Mouse (Mus musculus): Measurements from ENCODE around the gene Gja10.

The Gja10 gene

GRCm38 (mm10) chr4:32602660-32603059 is at the start of gene Gja10:
Gene Gja10, minus strand, starts transcription at chr4:32602760.
- no peak for DNase-seq

GRCm38 (mm10) chr4:32651669-32652068 is 49.1 kb upstream of the Gja10 start:
- DNase-seq, result no peak

GRCm38 (mm10) chr4:32621637-32622036 is 19.1 kb upstream of the Gja10 start:
- DNase-seq, result peak; percentile 5 to 58

GRCm38 (mm10) chr4:32615034-32615881 is 12.7 kb upstream of the Gja10 start, which contains the start of gene Casp8ap2:
Gene Casp8ap2, plus strand, starts transcription at chr4:32615451.
- DNase-seq, result peak; percentile 99

- DNase-seq, result peak; percentile 51 to 70
Measured at GRCm38 (mm10) chr4:32601135-32601534, 1.4 kb downstream of the Gja10 start.

GRCm38 (mm10) chr4:32588237-32588636 is 14.3 kb downstream of the Gja10 start:
- DNase-seq, result no peak

DNA sequence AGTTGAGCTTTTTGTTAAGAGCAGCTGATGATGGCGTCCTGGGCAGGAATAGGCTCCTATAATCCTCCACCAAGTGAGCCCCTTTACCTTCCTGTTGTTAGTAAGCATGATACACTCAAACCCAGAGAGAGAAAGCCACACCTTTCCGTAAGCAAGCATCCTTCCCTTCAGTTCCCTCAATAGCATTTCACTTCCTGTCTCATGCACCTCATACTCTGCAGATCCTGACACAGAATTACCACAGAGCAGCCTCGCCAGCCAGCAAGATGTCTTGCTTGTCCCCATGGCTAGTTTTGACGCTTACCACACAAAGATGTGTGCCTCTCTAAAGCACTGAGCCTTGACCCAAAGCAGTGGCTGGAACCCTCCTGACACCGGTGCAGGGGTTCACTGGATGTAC is 15.0 kb downstream of the Gja10 start:
- DNase-seq, result no peak

- peak in 1 of 2 experiments; percentile 66 for DNase-seq
Measured at GRCm38 (mm10) chr4:32586596-32586995, 16.0 kb downstream of the Gja10 start.

- no peak for DNase-seq
Measured at GRCm38 (mm10) chr4:32584181-32584580, 18.4 kb downstream of the Gja10 start.

GRCm38 (mm10) chr4:32579850-32580249 is 22.7 kb downstream of the Gja10 start:
- no peak for DNase-seq

GRCm38 (mm10) chr4:32575165-32575564 is 27.4 kb downstream of the Gja10 start:
- DNase-seq, result peak in 1 of 2 experiments; percentile 45

DNA sequence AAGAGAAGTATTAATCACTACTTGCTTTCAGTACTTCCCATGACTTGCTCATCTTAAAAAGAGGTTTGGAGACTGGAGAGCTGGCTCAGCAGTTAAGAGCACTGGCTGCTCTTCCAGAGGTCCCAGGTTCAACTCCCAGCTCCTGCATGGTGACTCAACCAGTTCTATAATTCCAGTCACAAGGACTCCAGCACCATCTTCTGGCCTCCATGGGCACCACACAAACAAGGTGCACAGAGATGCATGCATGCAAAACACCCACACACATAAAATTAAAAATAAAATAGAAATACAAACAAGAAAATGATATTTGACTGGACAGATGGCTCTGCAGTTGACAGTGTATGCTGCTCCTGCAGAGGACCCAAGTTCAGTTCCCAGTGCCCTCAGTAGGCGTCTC is 28.0 kb downstream of the Gja10 start:
- no peak for DNase-seq

- no peak for DNase-seq
Measured at GRCm38 (mm10) chr4:32573586-32573985, 29.0 kb downstream of the Gja10 start.

- peak in 1 of 2 experiments; percentile 66 for DNase-seq
Measured at GRCm38 (mm10) chr4:32572118-32572517, 30.4 kb downstream of the Gja10 start.

GRCm38 (mm10) chr4:32571441-32571840 is 31.1 kb downstream of the Gja10 start:
- no peak for DNase-seq

GRCm38 (mm10) chr4:32570939-32571317 is 31.6 kb downstream of the Gja10 start:
- DNase-seq, result no peak

- DNase-seq, result peak in 1 of 2 experiments; percentile 32
Measured at GRCm38 (mm10) chr4:32569995-32570938, 32.3 kb downstream of the Gja10 start.

GRCm38 (mm10) chr4:32569054-32569453 is 33.5 kb downstream of the Gja10 start:
- no peak for DNase-seq

DNA sequence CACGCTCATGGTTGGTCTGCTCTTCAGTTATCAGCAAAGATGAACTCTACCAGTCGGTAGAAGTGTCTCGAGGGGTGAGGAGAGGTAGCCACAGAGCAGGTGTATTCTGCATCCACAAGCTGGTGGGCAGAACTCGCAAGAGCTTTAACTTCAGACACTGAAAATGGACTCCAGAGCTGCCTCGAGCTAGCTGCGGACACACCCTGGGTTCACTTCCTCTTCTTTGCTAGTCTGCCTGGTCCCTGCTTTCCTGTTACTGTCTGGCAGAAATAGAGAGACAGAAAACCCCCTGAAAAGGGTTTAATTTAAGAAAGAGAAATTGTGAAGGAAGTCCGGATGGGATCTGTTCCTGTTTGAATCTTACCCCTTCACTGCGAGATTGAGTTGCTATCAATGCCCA is 37.6 kb downstream of the Gja10 start:
- DNase-seq, result peak in 1 of 2 experiments; percentile 19

DNA sequence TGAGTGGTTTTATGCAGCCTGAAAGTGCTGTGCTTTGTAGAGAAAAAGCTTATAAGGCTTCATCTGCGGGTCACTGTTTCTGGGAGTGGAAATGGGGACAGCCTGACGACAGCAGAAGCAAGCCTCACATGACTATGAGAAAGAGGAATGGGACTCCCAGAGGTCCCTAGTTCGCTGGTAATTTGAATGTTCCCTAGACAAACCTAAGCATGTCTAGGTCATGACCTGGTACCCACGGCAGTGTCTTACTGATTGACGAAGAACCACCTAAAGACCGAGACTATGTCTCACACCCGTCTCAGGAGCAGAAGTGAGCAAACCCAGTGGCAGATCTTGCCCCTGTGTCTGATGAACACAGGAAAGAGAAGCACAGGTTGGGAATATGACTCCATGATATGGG is 38.1 kb downstream of the Gja10 start:
- DNase-seq, result no peak

DNA sequence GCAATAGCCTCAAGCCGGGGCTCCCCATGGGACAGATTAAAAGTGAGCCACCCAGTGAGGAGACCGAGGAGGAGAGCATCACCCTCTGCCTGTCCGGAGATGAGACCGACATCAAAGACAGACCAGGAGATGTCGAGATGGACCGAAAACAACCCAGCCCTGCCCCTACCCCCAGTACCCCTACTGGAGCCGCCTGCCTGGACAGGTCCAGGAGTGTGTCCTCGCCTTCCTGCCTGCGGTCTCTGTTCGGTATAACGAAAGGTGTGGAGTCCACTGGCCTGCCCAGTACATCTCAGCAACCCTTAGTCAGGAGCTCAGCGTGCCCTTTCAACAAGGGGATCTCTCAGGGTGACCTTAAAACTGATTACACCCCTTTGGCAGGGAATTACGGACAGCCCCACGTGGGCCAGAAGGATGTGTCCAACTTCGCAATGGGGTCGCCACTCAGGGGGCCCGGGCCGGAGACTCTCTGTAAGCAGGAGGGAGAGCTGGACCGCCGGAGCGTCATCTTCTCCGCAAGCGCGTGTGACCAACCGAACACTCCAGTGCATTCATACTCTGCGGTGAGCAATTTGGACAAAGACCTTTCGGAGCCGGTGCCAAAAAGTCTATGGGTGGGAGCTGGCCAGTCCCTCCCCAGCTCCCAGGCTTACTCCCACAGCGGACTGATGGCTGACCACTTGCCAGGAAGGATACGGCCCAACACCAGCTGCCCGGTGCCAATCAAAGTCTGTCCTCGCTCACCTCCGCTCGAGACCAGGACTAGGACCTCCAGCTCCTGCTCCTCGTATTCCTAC is 40.0 kb downstream of the Gja10 start:
- no peak for DNase-seq

DNA sequence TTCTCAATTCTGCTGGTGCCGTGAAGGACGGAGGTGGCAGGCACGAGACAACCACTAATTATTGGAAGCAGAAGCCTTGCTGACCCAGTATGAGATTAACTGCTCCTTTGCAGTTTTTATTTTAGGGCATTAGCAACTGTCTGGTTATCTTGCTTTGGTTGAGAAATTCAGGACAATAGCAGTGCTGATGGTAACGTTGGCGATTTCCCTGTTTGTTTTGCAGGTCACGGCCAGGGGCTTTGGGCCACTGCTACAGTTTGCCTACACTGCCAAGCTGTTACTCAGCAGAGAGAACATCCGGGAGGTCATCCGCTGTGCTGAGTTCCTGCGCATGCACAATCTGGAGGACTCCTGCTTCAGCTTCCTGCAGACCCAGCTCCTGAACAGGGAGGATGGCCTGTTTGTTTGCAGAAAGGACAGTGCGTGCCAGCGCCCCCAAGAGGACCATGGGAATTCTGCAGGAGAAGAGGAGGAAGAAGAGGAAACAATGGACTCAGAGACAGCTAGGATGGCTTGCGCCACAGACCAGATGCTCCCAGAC is 40.9 kb downstream of the Gja10 start:
- DNase-seq, result peak; percentile 73 to 74

Measured in lung, postnatal 4 days (tissue).